Mouse (Mus musculus) frontal cortex, postnatal 10 days (tissue): Measurements from ENCODE around the gene Spock1.
"Not testable (repeated sequence)": the region's sequence is repeated elsewhere in the genome, so short reads cannot be mapped to it uniquely, and the experiment has no call there.

ENCODE experiments used
- DNase-seq, 2 experiments: peaks; one replicate each; pipeline ENCODE4 v3.0.0; 2022; ENCODE audit warnings: low spot score in 2 of 2, mixed read lengths in 1 of 2

Spock1 gene

DNA sequence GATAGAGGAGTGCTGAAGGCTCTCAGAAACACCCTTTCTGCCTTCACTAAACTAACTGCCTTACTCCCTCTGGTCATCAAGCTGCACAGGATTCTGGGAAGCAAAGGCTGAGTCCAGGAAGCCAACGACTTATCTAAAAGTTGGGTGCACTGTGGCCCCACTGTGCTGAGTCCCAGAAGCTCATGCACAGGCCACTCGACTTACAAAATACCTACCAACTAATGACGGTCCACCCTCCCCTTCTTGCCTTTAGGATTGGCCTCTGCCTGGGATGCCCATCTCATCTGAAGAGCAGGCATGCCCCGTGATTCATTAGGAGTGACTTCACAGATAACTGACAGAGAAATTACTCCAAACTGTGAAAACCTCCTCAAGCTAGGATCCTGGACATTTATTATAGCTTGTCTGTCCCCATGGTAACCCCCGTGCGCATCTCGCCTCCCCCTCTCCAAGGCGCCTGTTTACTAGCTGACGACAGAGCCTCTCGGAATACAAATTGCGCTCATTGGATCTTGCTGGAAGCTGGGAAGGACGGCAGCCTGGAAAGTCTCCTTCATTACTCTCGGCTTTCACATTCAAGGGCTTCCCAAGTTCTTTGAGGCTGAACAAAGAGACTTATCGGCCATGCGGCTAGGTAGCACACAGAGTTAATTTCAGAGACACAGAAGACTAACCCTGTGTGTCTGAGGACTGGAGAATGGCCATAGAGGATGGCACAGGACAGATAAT, 312.9 kb downstream of the Spock1 start:
- DNase-seq = peak; percentile 55 to 65

DNA sequence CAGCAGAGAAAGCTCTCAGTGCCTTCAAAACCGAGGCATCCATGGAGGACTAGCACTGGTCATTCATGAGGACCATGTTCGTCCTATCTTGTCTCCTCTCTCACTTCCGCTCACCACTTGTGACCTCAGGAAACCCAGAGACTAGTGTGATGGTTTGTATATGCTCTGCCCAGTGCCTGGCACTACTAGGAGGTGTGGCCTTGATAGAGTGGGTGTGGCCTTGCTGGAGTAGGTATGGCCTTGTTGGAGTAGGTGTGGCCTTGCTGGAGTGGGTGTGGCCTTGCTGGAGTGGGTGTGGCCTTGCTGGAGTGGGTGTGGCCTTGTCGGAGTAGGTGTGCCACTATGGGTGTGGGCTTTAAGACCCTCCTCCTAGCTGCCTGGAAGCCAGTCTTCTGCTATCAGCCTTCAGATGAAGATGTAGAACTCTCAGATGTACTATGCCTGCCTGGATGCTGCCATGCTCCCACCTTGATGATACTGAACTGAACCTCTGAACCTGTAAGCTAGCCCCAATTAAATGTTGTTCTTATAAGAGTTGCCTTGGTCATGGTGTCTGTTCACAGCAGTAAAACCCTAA, 318.7 kb downstream of the Spock1 start:
- not testable (repeated sequence) for DNase-seq

DNA sequence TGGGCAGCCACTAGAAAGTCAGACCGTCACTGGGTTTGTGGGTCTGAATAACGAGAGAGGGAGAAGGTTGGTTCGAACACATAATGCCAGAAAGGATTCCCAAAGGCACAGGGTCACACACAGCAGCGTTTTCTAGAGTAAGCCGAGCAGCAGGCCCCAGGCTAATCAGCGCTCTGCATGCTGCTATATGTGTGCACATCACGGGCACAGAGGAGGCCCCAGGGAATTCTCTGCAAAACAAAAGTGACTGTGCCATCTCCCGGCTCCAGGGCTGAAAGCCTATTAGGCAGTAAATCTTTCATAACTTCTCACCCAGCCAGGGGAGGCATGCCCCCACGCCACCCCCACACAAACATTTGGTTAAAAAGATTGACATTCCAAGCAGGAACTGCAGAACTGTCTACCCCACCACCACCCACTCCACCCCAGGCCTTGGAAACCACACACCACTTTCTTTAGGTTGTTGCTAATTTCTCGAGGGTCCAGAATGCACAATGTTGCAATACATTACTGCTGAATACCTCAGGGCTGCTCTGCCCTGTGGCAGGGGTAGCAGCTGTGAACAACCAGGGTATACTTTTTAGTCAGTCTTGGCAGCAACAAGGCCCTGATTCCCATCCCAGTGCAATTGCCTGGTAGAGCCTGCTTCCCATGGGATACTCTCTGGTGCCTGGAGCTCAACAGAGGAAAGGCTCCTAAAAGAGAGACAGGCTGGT, 319.4 kb downstream of the Spock1 start:
- DNase-seq = no peak

DNA sequence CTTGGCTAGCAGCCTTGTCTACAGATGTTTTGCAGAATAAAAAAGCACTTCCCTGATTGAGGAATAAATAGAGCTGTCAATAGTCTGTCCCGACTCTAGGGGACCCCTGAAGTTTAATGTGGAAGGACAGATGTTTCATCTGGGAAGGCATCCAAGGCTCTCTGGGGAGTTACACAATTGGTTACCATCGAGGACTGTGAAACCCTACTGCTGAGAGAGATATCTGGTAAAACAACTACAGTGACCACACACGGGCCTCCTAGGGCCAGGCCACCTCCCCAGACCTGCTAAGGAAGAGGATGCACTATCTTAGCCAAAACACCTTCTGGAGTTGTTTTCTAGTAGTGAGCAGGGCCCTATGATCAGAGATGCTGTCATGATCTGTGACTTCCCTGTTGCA, 323.0 kb downstream of the Spock1 start:
- DNase-seq = no peak

DNA sequence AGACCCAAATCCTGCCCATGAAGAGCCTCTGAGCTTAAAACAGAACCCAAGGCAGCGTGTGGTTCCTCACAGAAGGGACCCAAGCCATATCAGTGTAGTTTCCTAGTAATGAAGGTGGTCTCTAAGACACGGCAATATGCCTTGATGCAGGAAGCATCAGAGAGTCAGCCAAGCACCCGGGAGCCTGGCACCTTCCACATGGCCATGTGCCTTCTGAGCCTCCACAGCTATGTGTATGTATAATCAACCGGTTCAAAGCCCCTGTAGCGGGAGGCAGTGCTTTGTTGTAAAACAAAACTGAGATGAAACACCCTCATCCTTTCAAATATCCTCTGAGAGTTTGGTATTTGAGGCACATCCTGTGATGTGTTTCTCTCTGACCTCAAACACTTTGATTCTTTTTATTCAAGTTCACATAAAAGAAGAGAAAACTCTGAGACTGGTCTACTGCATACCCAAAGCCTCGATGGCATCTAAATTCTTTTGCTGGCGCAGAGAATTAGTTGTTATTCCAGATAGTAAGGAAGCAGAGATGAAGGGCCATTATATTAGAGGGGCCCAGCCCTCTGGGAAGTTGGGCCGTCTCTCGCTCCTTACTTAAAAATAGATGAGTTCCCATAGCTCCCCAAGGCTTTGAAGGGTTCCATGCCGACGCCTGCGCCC, 325.7 kb downstream of the Spock1 start:
- DNase-seq = no peak

DNA sequence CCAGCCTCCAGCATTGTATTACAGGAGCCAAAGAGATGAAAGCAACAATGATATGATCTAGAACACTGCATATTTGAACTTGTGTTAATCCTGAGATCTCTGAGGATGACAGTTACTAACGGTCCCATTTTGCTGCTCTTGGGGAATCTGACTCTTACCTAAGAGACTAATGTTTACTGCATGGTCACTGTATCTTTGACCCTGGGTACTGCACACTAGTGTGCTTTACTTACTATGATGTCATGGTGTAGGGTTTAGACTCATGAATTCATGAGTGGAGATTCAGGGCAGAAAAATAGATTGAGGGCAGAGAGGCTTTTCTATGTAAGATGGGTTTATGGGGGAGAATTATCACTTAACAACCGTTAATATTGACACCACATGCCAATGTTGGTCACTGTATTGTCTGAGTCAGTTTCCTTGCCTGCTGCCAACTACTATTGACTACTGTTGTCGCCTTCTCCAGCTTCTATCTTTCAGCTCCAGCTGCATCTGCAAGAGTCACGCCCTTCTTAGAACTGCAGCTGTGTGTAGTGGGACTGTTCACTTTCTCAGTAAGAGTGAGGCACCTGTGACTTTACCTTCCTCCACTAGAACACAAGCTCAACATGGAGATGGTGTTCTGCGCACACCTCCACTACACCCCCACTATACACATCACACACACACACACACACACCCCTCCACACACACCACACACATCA, 330.4 kb downstream of the Spock1 start:
- DNase-seq = no peak

DNA sequence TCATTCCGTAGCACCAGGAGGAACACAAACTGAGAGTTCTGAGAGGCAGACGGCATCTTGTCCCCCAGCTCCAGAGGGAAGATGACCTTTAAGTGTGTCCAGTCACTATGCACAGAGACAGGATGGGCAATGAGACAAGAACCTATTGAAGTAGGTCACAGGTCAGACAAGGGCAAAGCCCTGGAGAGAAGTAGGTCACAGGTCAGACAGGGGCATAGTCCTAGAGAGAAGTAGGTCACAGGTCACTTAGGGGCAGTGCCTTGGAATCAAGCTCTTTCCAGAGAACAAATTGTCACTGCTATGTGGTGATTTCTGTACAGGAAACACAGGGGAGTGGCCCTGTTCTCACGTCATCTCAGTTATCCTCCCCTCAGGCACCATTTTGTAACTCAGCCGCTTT, 334.6 kb downstream of the Spock1 start:
- DNase-seq = no peak

DNA sequence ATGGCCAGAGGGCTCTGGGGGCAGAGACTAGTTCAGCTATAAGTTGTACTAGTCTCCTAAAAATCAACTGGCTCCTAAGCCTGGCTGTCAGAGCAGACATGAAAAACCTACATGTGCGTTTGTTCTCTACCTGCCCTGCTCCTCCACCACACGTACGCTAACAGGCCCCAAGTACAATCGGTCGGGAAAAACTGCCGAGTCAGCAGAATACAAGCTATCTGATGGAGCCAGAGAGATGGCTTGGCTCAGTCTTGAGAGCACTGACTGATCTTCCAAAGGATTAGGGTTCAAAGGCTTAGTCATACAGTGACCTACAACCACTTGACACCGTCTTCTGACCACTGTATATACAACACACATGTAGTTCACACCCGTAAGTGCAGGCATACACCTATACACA, 339.7 kb downstream of the Spock1 start:
- DNase-seq = no peak

DNA sequence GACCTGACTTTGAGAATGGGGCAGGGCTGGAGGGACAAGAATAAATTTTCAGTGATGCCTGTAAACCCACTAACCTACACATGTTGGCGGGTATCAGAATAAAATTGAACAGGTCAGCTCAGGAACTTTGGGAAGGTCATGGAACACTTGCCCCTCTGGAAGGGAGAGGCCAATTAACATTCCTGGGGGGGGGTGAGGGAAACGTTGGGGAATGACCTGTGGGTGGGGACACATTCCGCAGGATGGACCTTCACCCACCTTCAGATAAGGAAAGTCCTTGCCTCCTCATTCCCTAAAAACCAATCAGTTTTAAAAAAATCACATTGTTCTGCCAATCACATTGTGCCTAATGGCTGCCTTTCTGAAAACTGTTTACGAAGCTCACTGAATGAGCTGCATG, 352.9 kb downstream of the Spock1 start:
- no peak for DNase-seq

DNA sequence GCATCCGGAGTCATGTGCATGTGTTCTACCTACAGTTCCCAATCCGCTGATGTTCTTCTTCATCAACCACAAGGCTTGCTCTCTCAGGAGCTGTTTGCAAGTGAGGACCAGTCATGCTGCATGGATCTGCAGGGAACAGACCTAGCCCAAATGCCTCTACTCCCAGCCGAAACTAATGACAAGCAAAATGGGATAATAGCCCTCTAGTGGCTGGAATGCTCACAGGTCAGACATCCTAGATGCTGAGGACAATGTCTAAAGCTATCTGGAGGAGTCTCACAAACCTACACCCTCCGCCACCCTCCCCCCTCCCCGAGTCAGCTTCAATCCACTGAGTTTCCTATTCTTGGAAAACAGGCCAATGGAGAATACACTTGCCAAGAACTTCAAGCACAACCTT, 358.4 kb downstream of the Spock1 start:
- DNase-seq = no peak

DNA sequence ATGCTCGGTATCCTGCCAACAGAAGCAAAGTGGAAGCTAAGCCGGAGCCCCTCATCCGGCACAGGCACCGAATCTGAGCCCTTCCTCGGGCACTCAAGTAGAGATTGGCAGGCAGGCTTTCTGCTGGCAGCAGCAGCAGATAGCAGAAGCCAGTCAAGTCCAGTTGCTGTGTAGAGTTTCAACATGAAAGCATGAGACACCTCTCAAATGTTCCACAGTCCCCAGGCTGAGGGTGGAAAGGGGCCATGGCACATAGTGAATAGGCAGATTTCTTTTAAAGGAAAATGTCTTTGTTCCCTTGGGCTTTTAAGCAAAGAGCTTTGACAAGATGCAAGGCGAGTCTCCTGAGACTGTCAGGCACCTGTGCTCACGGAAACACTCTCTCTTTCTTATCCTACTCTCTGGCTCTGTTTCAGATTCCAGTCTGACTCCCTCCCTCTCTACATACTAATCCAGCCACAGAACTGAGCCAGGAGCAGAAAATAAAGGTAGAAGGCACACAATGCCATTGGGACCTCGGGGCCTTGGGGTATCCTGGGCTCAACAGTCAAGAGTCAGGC, 371.1 kb downstream of the Spock1 start:
- no peak for DNase-seq

DNA sequence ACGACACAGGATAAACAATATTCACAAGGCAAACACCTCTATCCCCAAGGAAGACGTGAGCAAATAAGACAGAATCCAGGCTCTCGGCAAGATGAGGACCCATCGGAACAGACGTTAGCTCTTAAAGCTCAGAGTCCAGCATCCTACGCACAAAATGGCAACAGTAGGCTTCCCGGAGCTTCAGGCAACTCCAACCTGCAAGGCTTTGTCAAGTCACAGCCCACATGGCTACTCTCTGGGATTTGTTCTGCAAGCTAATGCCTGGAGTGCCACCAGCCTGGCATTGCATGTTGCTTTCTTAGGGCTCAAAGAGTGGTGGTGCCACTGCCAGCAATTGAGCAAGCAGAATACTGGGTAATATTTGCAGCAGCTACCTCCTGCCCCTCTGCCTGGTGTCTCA, 373.8 kb downstream of the Spock1 start:
- DNase-seq = no peak

DNA sequence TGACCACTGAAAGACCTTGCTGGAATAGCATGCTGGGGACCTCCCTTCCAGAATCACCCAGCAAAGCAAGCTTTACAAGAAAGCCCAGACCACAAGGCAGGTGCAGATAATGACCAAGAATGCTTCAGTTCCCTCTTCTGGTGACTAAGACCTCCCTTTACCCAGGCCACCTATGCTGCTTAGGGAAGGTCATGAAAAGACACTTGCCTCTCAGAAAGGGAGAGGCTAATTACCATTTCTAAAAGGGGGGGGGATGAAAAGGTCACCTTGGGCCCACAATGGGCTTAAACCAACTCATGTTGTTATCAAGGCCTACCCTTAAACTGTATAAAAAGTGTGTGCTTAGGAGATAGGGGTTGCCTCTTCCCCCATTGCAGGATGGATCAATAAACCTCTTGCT, 382.2 kb downstream of the Spock1 start:
- no peak for DNase-seq

DNA sequence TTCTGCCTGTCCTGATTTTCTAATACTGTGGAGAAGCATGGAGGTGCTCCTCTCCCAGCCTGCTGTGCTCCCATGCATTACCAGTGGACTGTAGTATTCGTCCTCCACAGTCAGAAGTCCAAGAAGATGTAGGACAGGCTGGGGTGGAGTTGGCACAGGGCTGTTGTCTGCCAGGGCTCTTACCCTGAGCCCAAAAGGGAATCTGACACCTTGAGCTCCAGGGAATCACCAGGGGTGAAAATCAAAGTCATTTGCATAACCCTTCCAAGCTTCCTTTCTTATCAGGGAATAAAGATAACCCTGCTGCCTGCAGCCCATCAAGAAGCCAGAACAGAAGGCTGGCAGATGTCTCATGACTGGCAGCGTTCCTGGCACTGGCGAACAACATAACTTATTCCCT, 383.6 kb downstream of the Spock1 start:
- DNase-seq = no peak

DNA sequence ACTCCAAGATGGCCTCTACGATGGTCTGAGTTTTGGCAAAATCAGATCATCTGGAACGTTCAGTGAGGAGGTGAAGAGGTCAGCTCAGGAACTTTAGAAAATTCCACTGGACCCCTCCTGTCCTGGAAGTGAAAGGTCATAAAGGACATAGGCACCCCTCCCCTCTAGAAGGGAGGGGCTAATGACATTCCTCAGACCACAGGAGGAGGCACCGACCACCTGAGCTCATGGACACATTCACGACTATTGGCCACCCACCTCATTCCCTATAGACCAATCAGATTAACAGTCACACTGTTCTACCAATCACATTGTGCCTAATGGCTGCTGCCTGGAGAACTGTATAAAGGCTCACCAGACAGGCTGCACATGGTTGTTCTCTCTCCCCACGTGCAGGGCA, 384.8 kb downstream of the Spock1 start:
- DNase-seq = no peak

DNA sequence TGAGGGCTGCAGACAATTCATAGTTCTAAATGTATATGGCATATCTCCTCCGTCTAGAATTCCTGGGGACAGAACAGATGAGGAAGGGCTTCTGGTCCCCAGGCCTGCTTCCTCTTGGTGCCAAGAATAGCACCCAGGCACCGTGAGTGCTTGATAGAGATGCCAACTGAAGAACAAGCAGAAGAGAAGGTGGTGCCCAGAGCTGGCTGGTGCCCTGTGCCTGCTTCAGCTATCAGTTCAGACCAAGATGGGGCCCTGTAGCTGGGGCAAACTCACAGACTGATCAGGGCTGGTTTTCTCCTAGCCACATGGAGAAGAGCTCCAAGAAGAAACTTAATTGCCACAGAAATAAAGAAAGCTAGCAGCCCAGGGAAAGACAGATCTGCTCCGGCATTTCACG, 385.8 kb downstream of the Spock1 start:
- DNase-seq = no peak

DNA sequence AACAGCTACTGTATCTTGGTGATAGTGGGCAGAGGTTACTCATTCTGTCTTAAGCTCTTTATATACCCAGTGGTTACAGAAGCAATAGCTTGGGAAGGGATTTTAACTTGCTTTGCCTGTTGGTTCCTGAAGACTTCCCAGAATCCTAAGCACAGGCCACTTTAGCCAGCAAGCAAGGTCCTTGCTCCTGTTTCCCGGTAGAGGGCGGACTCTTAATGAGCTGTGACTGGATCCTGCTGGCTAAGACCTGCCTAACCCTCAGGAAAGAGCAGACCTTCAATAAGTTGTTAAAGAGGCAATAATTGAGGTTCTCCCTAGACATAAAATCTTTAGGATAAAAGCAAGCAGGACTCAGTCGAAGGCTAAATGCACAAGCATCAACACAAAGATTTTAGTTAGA, 387.0 kb downstream of the Spock1 start:
- DNase-seq = no peak

DNA sequence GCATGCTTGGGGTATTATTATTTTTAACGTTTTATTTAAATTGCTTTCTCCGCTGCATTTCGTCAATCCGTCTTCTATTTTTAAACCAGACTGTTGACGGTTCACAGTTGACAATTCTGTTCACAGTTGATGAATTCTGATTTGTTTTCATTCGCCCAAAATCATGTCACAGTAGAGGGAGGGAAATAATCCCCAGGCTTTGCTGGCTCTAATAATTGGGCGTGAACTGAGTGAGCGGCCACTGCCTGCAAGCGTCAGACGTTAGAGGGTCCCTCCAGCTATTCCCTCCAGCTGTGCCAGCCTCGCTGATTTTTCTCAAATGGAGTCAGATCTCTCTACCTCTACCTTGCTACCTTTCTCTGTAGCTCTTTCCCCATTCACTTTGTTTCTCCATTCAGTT, 388.3 kb downstream of the Spock1 start:
- no peak for DNase-seq

DNA sequence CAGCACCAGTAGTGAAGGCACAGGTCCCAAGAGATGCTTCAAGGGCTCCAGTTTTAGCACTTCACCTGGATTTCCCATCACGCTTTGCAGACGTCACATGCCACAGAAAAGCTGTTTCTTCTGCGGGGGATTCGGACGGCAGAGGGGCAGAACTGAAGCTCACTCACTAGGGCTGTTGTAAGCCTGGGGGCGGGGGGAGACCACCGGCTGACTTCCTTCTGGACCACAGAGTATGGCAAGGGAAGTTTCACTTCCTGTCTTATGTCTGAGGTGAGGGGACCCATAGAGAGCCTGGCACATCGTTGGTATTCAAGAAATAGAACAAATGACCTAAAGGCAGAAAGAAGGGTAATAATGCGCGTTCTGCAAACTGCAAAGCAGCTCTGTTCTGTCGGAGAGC, 392.4 kb downstream of the Spock1 start:
- DNase-seq = no peak

DNA sequence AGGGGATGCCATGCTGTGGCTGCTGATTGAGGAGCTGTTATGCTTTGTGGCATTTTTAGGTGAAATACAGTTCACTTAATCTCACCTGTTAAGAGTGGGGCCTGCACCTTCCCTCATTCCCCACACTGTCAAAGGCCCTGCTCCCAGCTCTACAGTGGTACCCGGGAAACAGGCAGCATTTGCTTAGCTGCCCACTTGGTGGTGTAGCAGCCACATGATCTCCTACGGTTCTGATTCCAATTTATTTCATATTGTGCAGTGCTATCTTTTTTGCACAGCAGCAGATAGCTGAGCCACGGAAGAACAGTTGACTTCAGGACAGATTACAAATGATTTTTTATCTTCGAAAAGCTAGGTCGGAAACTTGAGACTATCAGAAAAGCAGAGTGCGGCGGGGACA, 406.6 kb downstream of the Spock1 start:
- DNase-seq = no peak

DNA sequence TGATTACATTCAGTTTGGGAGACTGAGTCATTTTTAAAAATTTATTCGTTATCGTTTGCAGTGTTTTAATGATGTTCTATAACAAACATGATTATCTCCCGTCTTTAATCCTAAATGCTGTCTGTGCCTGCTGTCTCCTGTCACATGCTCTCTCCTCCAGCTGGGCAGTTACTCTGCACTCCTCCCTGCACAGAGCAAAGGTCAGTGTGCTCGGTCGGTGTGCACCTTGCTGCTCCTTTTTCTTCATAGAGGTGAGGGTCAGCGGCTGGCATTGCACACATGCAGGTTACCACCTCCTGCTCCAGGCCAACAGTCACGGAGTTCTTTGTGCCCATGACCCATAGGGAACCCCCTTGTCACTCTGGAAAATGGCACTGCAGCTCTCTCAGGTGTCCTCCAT, 411.4 kb downstream of the Spock1 start:
- DNase-seq = no peak

DNA sequence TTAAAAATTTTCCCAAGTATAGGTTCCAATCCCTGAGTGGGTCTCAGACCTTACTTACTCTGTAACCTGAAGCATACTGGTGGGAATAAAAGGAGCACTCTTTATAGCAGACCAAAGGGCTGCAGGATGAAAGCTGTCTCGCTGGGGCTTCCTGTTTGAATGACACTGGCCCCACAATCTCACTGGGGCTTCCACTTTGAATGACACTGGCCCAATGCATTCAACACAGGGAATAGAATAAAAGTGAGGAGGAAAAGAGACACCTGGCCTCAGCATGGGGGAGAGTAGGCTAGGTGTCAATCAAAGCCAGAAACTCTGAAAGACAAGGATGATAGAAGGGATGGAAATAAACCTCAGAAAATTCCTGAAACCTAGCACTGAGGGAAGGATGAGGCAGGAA, 413.3 kb downstream of the Spock1 start:
- no peak for DNase-seq
